Mouse (Mus musculus) lung, adult 2 months (tissue): Measurements from ENCODE around the gene Itgb4.
"Not testable (repeated sequence)": the region's sequence is repeated elsewhere in the genome, so short reads cannot be mapped to it uniquely, and the experiment has no call there.

Experiments
- CTCF ChIP-seq: fragments of 200-500 bp; IDR thresholded peaks from 2 replicates; pipeline ENCODE4 v1.5.1; 2011; ENCODE audit warnings: mild to moderate bottlenecking, low read length, control low read depth; ENCODE audit not compliant: insufficient read depth
- POLR2A ChIP-seq: fragments of 200-500 bp; IDR thresholded peaks from 2 replicates; pipeline ENCODE4 v1.6.1; 2011; ENCODE audit warnings: low read depth, mild to moderate bottlenecking, control low read depth, low read length, borderline replicate concordance; ENCODE audit errors: extremely low read depth

- TF ChIP-seq CTCF, POLR2A: not testable (repeated sequence)
Observed at GRCm38 (mm10) chr11:116018867-116019266, 44.4 kb downstream of the Itgb4 start.
